Mouse (Mus musculus) limb, embryonic 14.5 days (tissue): Measurements from ENCODE around the gene Smoc1. TPM values are rescaled to one million over a fixed set of nuclear protein-coding genes. Genes with fewer than 3 reads are reported as not detected.

Experiments used
- ATAC-seq: fragments of 200-750 bp; cut with Nextera tagmentation; 2 replicates; pipeline ENCODE4 v1.8.0; 2017; ENCODE audit warnings: low read depth, moderate number of reproducible peaks, moderate TSS enrichment; ENCODE audit not compliant: low FRiP score
- DNase-seq: peaks from one replicate; pipeline ENCODE4 v3.0.0-alpha.2; 2015; ENCODE audit warnings: low spot score
- H3K27ac ChIP-seq: fragments of 300-500 bp; sonication (generic); replicated peaks from 2 replicates; pipeline ENCODE4 v1.5.1; 2014; ENCODE audit warnings: low read depth, mild to moderate bottlenecking, low read length, moderate library complexity, mixed read lengths
- H3K27me3 ChIP-seq: fragments of 300-500 bp; sonication (generic); 2 replicates; pipeline ENCODE4 v1.6.1; 2014; ENCODE audit warnings: low read length, mixed read lengths; ENCODE audit not compliant: control insufficient read depth, insufficient read depth
- H3K36me3 ChIP-seq: fragments of 300-500 bp; sonication (generic); 2 replicates; pipeline ENCODE4 v1.6.1; 2014; ENCODE audit warnings: mild to moderate bottlenecking, low read length, moderate library complexity, mixed read lengths; ENCODE audit not compliant: control insufficient read depth, insufficient read depth
- H3K4me1 ChIP-seq: fragments of 300-500 bp; sonication (generic); 2 replicates; pipeline ENCODE4 v1.6.1; 2014; ENCODE audit warnings: antibody characterized with exemption, low read length, mixed read lengths; ENCODE audit not compliant: control insufficient read depth, insufficient read depth
- H3K4me2 ChIP-seq: fragments of 300-500 bp; sonication (generic); replicated peaks from 2 replicates; pipeline ENCODE4 v1.6.1; 2014; ENCODE audit warnings: low read depth, mild to moderate bottlenecking, low read length, moderate library complexity; ENCODE audit not compliant: severe bottlenecking
- H3K4me3 ChIP-seq: fragments of 300-500 bp; sonication (generic); replicated peaks from 2 replicates; pipeline ENCODE4 v1.5.1; 2014; ENCODE audit warnings: low read length
- H3K9ac ChIP-seq: fragments of 300-500 bp; sonication (generic); 2 replicates; pipeline ENCODE4 v1.6.1; 2014; ENCODE audit warnings: mild to moderate bottlenecking, low read depth, low read length, moderate library complexity; ENCODE audit not compliant: severe bottlenecking
- H3K9me3 ChIP-seq: fragments of 300-500 bp; sonication (generic); 2 replicates; pipeline ENCODE4 v1.6.1; 2016; ENCODE audit warnings: low read length; ENCODE audit not compliant: control insufficient read depth
- POLR2A ChIP-seq: fragments of 200-500 bp; IDR thresholded peaks from 2 replicates; pipeline ENCODE4 v1.8.0; 2012; ENCODE audit warnings: inconsistent platforms, mild to moderate bottlenecking, moderate library complexity, borderline replicate concordance; ENCODE audit not compliant: insufficient read depth, insufficient read length; ENCODE audit errors: extremely low read depth
- WGBS: fragments of 180-500 bp; shearing (Covaris S2); extraction: QIAGEN DNeasy Blood & Tissue Kit; methylation state at CpG from one replicate; pipeline ENCODE4 v1.1.7; 2014; 5-methylcytosine and 5-hydroxymethylcytosine counted together
- polyA plus RNA-seq, 2 experiments: library from polyadenylated mRNA; depleted of rRNA in 1 of 2; stranded (reverse) in 1 of 2; unstranded in 1 of 2; fragments of >200 nt; fragmentation: Nextera tagmentation in 1 of 2; extraction: Ambion mirVana in 1 of 2; gene quantifications; 2 replicates each; pipeline versions ENCODE4 v1.2.1 to v1.2.3; 2012 to 2014

Gene Smoc1
- polyA plus RNA-seq, 2 experiments: 8.1 to 16.3 TPM

- no peak for DNase-seq
- WGBS: 91% methylated on average over 3 of the region's 3 CpGs
- TF ChIP-seq POLR2A: no peak
- no peak overlapping the region for H3K9ac ChIP-seq
- no peak overlapping the region for H3K27ac ChIP-seq
- no peaks in the 10 kb centered on the region for H3K9me3 ChIP-seq
- no peak overlapping the region for H3K4me2 ChIP-seq
- no peak for ATAC-seq
- no peaks in the 10 kb centered on the region for H3K27me3 ChIP-seq
- no peaks in the 10 kb centered on the region for H3K36me3 ChIP-seq
- no peak overlapping the region for H3K4me3 ChIP-seq
- peaks cover 3% of the 10 kb centered on the region; the same call in 1 of the 2 replicates for H3K4me1 ChIP-seq
Observed at GRCm38 (mm10) chr12:81058561-81058960, 32.0 kb downstream of the Smoc1 start.

DNA sequence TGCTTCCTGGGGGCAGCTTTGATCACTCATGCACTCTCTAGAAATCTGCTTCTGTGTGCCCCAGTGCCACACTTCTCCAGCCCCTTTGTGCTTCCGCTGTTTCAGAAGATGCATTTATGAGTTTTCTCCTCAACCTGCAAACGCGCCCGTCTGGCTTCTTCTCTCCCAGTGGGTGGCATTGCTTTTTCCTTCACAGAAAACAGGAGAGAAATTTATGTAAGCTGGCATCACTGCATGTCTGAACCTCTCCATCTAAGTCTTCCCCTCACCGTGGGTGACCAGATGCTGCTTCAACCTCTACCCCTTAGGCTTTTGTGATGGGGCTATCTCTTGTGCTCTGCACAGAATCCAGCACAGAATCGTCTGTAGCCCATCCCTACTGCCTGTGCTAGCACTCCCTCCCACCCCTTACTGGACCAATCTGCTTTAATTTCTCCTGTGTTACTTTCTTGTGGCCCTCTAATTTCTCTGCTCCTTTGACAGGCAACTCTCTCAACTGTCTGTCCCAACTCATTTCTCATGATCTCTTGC is 35.3 kb downstream of the Smoc1 start:
- ATAC-seq (no peak), DNase-seq (no peak)
- Histone ChIP-seq H3K4me1 (no peaks in the 10 kb centered on the region), H3K4me3 (no peak overlapping the region), H3K9ac (no peak overlapping the region), H3K9me3 (no peaks in the 10 kb centered on the region), H3K36me3 (no peaks in the 10 kb centered on the region), H3K27ac (no peak overlapping the region), H3K27me3 (no peaks in the 10 kb centered on the region), H3K4me2 (no peak overlapping the region)
- 70% methylated on average over 6 of the region's 6 CpGs for WGBS
- no peak for TF ChIP-seq POLR2A

DNA sequence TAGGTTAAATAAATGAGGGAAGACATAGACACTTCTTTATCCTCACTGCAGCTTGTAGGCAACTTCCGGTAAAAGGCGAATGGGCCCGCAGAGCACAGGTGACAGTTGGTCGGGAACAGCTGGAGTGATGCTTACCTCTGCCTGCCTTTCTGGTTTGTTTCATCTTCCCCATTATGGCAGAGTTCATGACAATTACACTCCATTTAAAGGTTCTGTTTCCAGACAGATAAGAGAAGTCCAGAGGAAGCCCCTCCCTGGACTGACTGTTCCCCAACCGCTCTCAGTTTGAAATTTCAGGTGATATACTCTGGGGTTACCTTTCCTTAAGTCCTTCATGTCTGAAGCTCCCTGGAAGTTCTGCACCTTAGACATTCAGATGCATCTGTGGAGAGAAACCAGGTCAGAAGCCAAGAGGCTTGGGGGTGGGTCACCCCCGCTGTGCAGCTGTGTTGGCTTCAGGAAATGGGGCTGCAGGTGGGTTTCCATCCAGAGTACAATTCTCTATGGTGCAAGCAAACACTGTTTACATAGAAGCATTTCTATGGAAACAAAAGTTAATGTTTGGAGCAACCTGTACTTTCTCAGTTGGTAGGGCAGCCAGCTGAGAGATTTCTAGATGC is 36.8 kb downstream of the Smoc1 start:
- H3K27me3 ChIP-seq: no peaks in the 10 kb centered on the region
- H3K27ac ChIP-seq: no peak overlapping the region
- no peak overlapping the region for H3K9ac ChIP-seq
- TF ChIP-seq POLR2A: no peak
- H3K4me3 ChIP-seq: no peak overlapping the region
- no peaks in the 10 kb centered on the region for H3K9me3 ChIP-seq
- no peak for DNase-seq
- no peak overlapping the region for H3K4me2 ChIP-seq
- H3K36me3 ChIP-seq: no peaks in the 10 kb centered on the region
- no peaks in the 10 kb centered on the region for H3K4me1 ChIP-seq
- no peak for ATAC-seq
- WGBS: 86% methylated on average over 6 of the region's 6 CpGs

DNA sequence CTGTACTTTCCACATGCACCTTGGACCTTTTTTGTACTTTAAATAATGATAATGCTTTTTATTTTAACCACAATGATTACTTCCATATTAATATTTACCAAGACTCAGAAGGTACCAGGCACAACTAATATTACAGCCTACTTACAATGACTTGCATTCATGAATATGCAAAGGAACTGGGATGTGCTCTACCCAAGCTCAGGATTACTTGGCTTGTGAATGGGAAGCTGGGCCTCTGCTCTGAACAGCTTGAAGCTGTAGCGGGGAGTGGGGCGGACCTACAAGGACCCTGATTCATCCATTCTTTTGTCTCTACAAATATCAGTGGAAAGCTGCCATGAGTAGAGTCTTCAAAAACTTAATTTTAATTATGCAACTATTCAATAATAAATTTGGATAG is 47.5 kb downstream of the Smoc1 start:
- H3K27ac ChIP-seq: no peak overlapping the region
- WGBS: 93% methylated on average over 2 of the region's 2 CpGs
- no peaks in the 10 kb centered on the region for H3K36me3 ChIP-seq
- H3K4me1 ChIP-seq: no peaks in the 10 kb centered on the region
- ATAC-seq: no peak
- H3K9me3 ChIP-seq: 0 out of 2 replicates have a peak, but pooled peaks cover 3% of the 10 kb centered on the region
- H3K4me3 ChIP-seq: no peak overlapping the region
- no peak for DNase-seq
- no peak overlapping the region for H3K9ac ChIP-seq
- H3K27me3 ChIP-seq: no peaks in the 10 kb centered on the region
- no peak overlapping the region for H3K4me2 ChIP-seq
- TF ChIP-seq POLR2A: no peak

DNA sequence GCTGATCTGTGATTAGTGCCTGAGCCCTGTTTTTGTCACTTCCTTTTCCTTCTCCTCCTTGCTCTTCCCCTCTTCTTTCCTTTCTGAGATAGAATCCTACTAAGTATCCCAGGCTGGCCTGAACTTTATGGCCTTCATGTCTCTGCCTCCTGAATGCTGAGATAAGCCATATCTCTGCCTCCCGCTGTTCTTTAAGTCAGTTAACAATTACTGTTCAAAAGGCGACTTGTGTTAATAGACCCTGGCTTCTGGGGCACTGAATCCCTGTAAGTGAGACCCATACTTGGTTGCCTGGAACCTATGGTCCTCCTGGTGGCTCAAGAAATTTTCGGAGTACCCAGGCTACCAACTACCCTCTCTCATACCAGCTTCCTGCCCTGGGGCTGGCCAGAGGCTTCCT is 48.3 kb downstream of the Smoc1 start:
- DNase-seq: no peak
- no peak overlapping the region for H3K27ac ChIP-seq
- H3K4me1 ChIP-seq: no peaks in the 10 kb centered on the region
- no peak for ATAC-seq
- no peak overlapping the region for H3K4me3 ChIP-seq
- 75% methylated on average over 3 of the region's 3 CpGs for WGBS
- TF ChIP-seq POLR2A: no peak
- 0 out of 2 replicates have a peak, but pooled peaks cover 6% of the 10 kb centered on the region for H3K9me3 ChIP-seq
- H3K27me3 ChIP-seq: no peaks in the 10 kb centered on the region
- H3K9ac ChIP-seq: no peak overlapping the region
- H3K4me2 ChIP-seq: no peak overlapping the region
- no peaks in the 10 kb centered on the region for H3K36me3 ChIP-seq
